Mouse (Mus musculus) duodenum, adult 2 months (tissue): ENCODE measurements around the gene Nat9. TPM values are rescaled to one million over a fixed set of nuclear protein-coding genes. Genes with fewer than 3 reads are reported as not detected.

Experiments used
- polyA plus RNA-seq: library from polyadenylated mRNA; depleted of rRNA; stranded (reverse); fragments of >200 nt; gene quantifications from 2 replicates; pipeline ENCODE4 v1.2.3, GENCODE M21; 2012; ENCODE audit warnings: low replicate concordance; rRNA removed

The Nat9 gene
- polyA plus RNA-seq: 17.4 and 27.6 TPM in 2 replicates

DNA sequence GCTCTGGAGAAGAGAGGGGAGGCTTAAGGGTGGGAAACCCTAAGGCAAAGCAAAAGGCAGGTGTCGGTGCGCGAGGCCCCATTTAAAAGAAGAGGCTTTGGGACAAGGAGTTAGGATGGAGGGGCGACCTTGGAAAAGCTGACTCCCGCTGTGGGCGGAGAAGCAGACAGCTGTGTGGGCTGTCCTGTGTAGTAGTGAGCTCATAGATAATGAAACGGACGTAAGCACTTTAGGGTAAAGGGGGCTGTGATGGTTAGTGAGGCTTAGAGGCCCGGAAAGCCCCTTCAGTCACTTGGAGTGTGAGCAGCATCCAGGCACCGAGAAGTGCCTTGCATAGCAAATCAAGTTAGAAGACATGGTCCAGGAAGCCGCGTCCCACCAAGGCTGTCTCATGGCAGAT, at the start of gene Nat9:
Gene Nat9, minus strand, starts transcription at position 167 of the 400 bp plus-strand sequence.

GRCm38 (mm10) chr11:115187224-115187639, 427 bp downstream of the Nat9 start, which contains the start of gene Tmem104:
Gene Tmem104, plus strand, starts transcription at chr11:115187487.

DNA sequence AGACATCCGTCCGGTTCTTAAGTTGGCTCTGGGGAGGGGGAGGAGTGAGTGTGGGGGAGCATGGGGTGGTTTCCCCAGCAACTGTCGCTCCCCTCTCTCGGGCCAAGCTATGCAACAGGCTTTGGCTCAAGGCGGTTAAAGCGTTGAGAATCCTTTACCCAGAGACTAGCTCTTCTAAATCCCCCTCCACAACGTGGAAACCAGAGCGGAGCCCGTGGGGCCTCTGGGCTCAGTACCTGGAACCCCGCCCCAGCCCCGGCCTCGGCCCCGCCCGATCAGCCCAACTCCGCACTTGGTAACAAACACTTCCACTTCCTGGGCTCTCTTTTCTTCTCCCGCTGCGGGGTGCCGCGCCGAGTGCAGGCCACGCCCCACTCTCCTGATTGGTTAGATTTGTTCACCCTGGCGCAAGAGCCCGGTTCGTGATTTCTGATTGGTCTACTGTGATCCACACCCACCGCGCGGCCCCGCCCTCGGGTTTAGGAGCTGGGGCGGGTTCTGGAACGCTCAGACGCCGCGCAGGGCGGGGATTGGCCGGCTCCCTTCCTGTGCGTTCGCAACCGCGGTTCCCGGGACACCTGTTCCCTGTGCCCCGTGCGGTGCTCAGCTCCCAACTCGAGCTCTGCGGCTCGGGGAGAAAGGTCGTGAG, 24.7 kb downstream of the Nat9 start, which contains the start of gene Slc9a3r1:
Gene Slc9a3r1, plus strand, starts transcription at position 510 of the 649 bp plus-strand sequence.

DNA sequence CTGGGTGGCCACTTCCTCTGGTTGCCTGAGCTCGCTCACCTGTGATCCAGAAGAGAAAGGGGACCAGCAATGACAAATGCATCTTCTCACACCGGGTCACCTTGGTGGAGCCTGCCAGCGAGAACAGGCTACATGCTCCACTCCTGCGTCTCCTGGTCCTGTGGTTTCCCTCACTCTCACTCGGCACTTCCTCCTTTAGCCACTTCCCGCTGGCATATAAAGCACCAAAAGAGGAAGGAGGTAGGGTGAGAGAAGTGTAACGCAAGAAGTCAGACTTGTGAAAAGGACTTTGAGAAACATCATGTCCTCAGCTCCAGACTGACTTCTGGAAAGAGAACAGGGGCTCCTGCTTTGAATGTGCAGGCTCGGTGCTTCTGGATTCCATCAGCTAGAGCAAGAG, 53.9 kb downstream of the Nat9 start, which contains the start of gene Cd300lf:
Gene Cd300lf, minus strand, starts transcription at position 193 of the 400 bp plus-strand sequence.

Other genes starting within 250 kb of the Nat9 start
- gene Cd300c, start 218.7 kb downstream of the Nat9 start, polyA plus RNA-seq: 0.18 and 0.83 TPM in 2 replicates
- gene Cd300ld, start 197.9 kb downstream of the Nat9 start, polyA plus RNA-seq: 0.42 and 0.97 TPM in 2 replicates
- gene Cd300c2, start 186.0 kb downstream of the Nat9 start, polyA plus RNA-seq: 2.5 and 4.4 TPM in 2 replicates
- 0.11 TPM in 1 of 2 replicates, not detected in the other for gene Cd300ld2, start 171.7 kb downstream of the Nat9 start, polyA plus RNA-seq
- not detected in 2 replicates for gene Cd300ld4, start 160.8 kb downstream of the Nat9 start, polyA plus RNA-seq
- 0.27 TPM in 1 of 2 replicates, not detected in the other for gene Cd300ld5, start 150.1 kb downstream of the Nat9 start, polyA plus RNA-seq
- 1.4 and 2.6 TPM in 2 replicates for gene Cd300ld3, start 139.4 kb downstream of the Nat9 start, polyA plus RNA-seq
- gene Cd300e, start 125.7 kb downstream of the Nat9 start, polyA plus RNA-seq: 0.13 TPM in 2 replicates
- 0.55 and 2.2 TPM in 2 replicates for gene Rab37, start 96.4 kb downstream of the Nat9 start, polyA plus RNA-seq
- 4.5 and 5.2 TPM in 2 replicates for gene Cd300lf, start 53.9 kb downstream of the Nat9 start, polyA plus RNA-seq
- gene Slc9a3r1, start 24.5 kb downstream of the Nat9 start, polyA plus RNA-seq: 239 and 866 TPM in 2 replicates
- 12.2 and 17.0 TPM in 2 replicates for gene Tmem104, start 372 bp downstream of the Nat9 start, polyA plus RNA-seq
- 0.16 and 0.24 TPM in 2 replicates for gene Grin2c, start 79.4 kb upstream of the Nat9 start, polyA plus RNA-seq
- 18.3 and 20.0 TPM in 2 replicates for gene Fdxr, start 89.2 kb upstream of the Nat9 start, polyA plus RNA-seq
- gene Fads6, start 109.8 kb upstream of the Nat9 start, polyA plus RNA-seq: 0.69 and 2.5 TPM in 2 replicates
- gene Otop2, start 119.3 kb upstream of the Nat9 start, polyA plus RNA-seq: 0.07 and 1.7 TPM in 2 replicates
- 0.15 and 0.17 TPM in 2 replicates for gene Ush1g, start 134.2 kb upstream of the Nat9 start, polyA plus RNA-seq
- 12.8 and 196 TPM in 2 replicates for gene Otop3, start 146.9 kb upstream of the Nat9 start, polyA plus RNA-seq
- gene Hid1, start 179.9 kb upstream of the Nat9 start, polyA plus RNA-seq: 19.3 and 54.9 TPM in 2 replicates
- 3.3 and 4.8 TPM in 2 replicates for gene Cdr2l, start 194.1 kb upstream of the Nat9 start, polyA plus RNA-seq
- gene Mrpl58, start 215.9 kb upstream of the Nat9 start, polyA plus RNA-seq: 53.6 and 65.8 TPM in 2 replicates
- gene Atp5h, start 232.1 kb upstream of the Nat9 start, polyA plus RNA-seq: 23.6 and 30.4 TPM in 2 replicates
- gene Kctd2, start 232.3 kb upstream of the Nat9 start, polyA plus RNA-seq: 16.2 and 31.2 TPM in 2 replicates